Mouse (Mus musculus) olfactory bulb, adult 2 months (tissue): ENCODE data around the gene Nutf2.

ENCODE experiments used
- CTCF ChIP-seq: fragments of 200-500 bp; IDR thresholded peaks from 2 replicates; pipeline ENCODE4 v1.5.1; 2012; ENCODE audit warnings: low read depth, mild to moderate bottlenecking, low read length, moderate library complexity; ENCODE audit not compliant: insufficient read depth
- POLR2A ChIP-seq: fragments of 200-500 bp; IDR thresholded peaks from 2 replicates; pipeline ENCODE4 v1.6.1; 2012; ENCODE audit warnings: mild to moderate bottlenecking, low read depth, low read length, moderate library complexity; ENCODE audit not compliant: insufficient read depth

- no peak for TF ChIP-seq CTCF
- TF ChIP-seq POLR2A, result no peak
These were observed 34.9 kb upstream of the Nutf2 start for GRCm38 (mm10) chr8:105825506-105825905.
